Mouse (Mus musculus) adrenal gland, postnatal 36 days (tissue): ENCODE measurements around the gene Gja8. TPM values are rescaled to one million over a fixed set of nuclear protein-coding genes. Genes with fewer than 3 reads are reported as not detected.

ENCODE experiments used
- DNase-seq, 2 experiments: peaks; one replicate each; pipeline ENCODE4 v3.0.0; 2021; ENCODE audit warnings: mixed read lengths in 1 of 2
- total RNA-seq, 2 experiments: library from RNA; stranded (reverse); gene quantifications; 2 replicates each; pipeline ENCODE4 v1.2.3; 2021

The Gja8 gene
- total RNA-seq, 2 experiments from 2014 or later = not detected

GRCm38 (mm10) chr3:96879536-96879935, 46.3 kb downstream of the Gja8 start:
- no peak for DNase-seq

GRCm38 (mm10) chr3:96874808-96875571, 50.8 kb downstream of the Gja8 start:
- DNase-seq = no peak

DNA sequence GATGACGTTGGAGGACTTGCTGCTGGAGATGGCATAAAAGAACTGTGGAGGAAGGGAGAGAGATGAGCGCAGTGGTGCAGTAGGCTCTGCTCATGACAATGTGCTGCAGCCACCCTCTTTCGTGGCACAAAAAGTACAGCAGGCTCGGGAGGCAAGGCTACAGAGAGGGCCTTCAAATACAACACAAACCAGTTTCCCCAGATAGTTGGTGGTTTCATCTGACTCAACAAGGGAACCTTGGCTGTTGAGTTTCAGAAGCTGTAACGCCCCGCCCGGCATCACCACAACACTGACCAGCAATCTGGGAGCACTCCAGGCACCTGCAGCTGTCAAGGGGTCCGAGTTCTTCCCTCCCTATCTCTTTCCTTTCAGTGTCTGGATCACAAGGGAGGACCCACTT, 53.3 kb downstream of the Gja8 start:
- no peak for DNase-seq

DNA sequence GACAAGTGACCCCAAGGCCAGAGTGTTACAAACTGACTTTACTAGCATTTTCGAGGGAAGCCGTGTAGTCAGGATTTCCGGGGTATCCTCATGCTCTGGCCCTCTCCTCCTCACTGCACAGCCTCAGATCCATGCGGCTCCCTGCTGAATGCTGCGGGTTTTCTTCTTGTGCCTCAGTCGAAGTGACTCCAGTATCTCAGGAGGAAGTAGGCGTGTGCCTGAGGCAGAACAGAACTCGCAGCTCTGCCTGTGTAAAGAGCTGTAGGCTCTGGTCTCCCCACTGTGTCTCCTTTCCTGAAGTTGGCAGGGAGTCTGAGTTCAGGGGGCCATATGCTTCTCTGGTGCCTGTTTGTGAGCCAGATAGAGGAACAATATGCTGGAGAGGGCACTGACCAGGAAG, 54.8 kb downstream of the Gja8 start:
- no peak for DNase-seq

DNA sequence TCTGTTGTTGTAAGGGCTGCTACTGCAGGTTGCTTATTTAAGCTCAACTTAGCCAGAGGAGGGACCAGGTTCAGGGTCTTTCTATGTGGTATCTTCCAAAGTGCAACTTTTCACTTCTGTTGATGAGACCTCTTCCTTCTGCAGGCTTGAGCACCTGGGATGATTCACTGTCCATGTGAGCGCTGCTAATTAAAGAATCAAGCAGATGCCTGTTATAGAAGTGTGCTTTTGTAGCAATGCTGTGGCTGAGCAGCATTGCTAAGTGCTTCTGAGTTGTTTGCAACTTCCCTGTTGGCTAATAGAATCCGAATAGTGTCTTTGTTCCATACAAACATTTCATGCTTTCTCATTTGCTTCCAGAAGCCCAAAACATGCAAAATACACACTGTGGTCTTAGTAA, 55.5 kb downstream of the Gja8 start:
- DNase-seq = no peak

- DNase-seq = no peak
Measured at GRCm38 (mm10) chr3:96869091-96869490, 56.7 kb downstream of the Gja8 start.

- no peak for DNase-seq
Measured at GRCm38 (mm10) chr3:96868566-96868965, 57.3 kb downstream of the Gja8 start.

DNA sequence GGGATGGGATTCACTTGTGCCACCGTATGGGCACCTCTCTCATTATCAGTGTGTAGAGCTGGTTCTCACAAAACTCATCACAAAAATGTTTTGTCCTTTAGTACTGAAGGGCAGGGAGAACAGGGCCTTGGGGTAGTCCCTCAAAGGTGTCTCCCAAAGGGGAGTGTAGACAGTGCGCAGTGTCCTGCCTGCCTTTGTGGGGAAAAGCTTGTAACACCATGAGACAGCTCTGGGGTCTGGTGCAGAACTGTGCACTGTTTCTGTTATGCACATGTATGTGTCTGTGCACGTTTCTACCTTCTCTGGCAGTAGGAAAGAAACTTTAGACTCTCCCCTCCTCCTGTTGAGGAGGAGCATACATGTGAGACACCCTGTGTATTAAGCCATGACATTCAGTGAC, 58.0 kb downstream of the Gja8 start:
- no peak for DNase-seq

Other genes starting within 250 kb of the Gja8 start
- 10 to 100 TPM; 24.2 to 24.4 TPM for gene Pias3, start 229.6 kb downstream of the Gja8 start, total RNA-seq
- gene Nudt17, start 217.5 kb downstream of the Gja8 start, total RNA-seq = under 1 TPM; 0.49 to 0.66 TPM
- gene Polr3c, start 198.4 kb downstream of the Gja8 start, total RNA-seq = 10 to 100 TPM; 24.4 to 32.0 TPM
- 10 to 100 TPM; 37.4 to 43.1 TPM for gene Rnf115, start 198.4 kb downstream of the Gja8 start, total RNA-seq
- gene Pdzk1, start 96.7 kb downstream of the Gja8 start, total RNA-seq = not detected
- under 1 TPM in 1 of 2 experiments, not detected in 1; 0.16 TPM for gene Cd160, start 96.7 kb downstream of the Gja8 start, total RNA-seq
- 1 to 10 TPM in 1 of 2 experiments, under 1 TPM in 1; 0.76 to 3.6 TPM for gene Gja5, start 21.3 kb downstream of the Gja8 start, total RNA-seq
- 10 to 100 TPM; 34.7 to 38.5 TPM for gene Gpr89, start 20.7 kb downstream of the Gja8 start, total RNA-seq
- gene Acp6, start 232.8 kb upstream of the Gja8 start, total RNA-seq = 10 to 100 TPM; 41.8 to 46.9 TPM